Mouse (Mus musculus) liver, postnatal 0 days (tissue): ENCODE data around the gene Ccdc78.

Experiments
- CTCF ChIP-seq: sonication (generic); IDR thresholded peaks from 2 replicates; pipeline ENCODE4 v1.5.1; 2016; ENCODE audit warnings: antibody characterized with exemption, low read depth
- EP300 ChIP-seq: IDR thresholded peaks from 2 replicates; pipeline ENCODE4 v1.6.1; 2016; ENCODE audit warnings: antibody characterized with exemption, low read depth, mild to moderate bottlenecking

- no peak for TF ChIP-seq CTCF
- no peak for TF ChIP-seq EP300
Measured at GRCm38 (mm10) chr17:25783086-25783485, 3.3 kb upstream of the Ccdc78 start.
